In the genomic region with DNA sequence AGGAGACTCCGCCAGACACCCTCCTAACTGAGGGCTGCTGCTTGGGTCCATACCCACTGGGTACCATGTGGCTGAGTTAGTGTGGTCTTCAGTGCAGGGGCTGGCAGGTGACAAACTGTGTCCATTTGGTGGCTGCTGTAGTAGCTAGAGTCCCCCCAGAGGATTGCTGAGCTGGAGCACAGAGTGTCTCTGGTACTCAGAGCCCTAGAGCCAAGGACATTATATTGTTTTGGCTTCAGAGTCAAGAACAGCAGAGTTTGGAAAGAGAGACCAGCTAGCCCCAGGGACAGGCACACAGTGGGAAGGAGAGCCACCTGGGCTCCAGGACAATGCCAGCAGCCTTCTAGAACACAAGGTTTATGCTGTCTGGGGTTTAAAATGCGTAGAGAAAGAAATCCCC, we compare ENCODE assay signal across 13 mouse cellular contexts. TPM values are rescaled to one million over a fixed set of nuclear protein-coding genes. Genes with fewer than 3 reads are reported as not detected.
DNase-seq lines count a peak whose midpoint lies in the region; ATAC-seq lines count a peak whose summit lies in the region.
"Had no signal": no experiment of that assay in that cellular context is flagged by ENCODE, and none has a peak within 500 bp of the region (broad histone marks: within the 10 kb centered on the region; RNA-seq: fewer than 3 reads in every experiment).

No protein-coding gene starts in this region.

- peak overlapping the region; percentile 75; the same call in 1 of the 2 replicates for H3K27ac ChIP-seq in midbrain, embryonic 10.5 days (replicated peaks)
- H3K27ac ChIP-seq in midbrain, embryonic 11.5 days (ENCODE audit: low read depth, low read length): no peak overlapping the region
- peak overlapping the region; percentile 92 for H3K27ac ChIP-seq in forebrain, embryonic 14.5 days (ENCODE audit: low read depth, low read length)
- H3K27ac ChIP-seq in neural tube, embryonic 15.5 days (replicated peaks): peak overlapping the region; percentile 45; the same call in 1 of the 2 replicates

- H3K4me3 ChIP-seq in midbrain, embryonic 10.5 days: no peak overlapping the region
- H3K4me3 ChIP-seq in midbrain, embryonic 11.5 days (ENCODE audit: low read depth, low read length): no peak overlapping the region
- no peak overlapping the region for H3K4me3 ChIP-seq in forebrain, embryonic 14.5 days (ENCODE audit: low read depth, low read length)
- H3K4me3 ChIP-seq in neural tube, embryonic 15.5 days (replicated peaks): no peak overlapping the region

- H3K27me3 ChIP-seq in midbrain, embryonic 10.5 days (ENCODE audit: low read depth, poor library complexity, severe bottlenecking): peaks cover 26% of the 10 kb centered on the region
- H3K27me3 ChIP-seq in midbrain, embryonic 11.5 days (ENCODE audit: control insufficient read depth, insufficient read depth, low read length): peaks cover 2% of the 10 kb centered on the region; the same call in 1 of the 2 replicates
- no peaks in the 10 kb centered on the region for H3K27me3 ChIP-seq in forebrain, embryonic 14.5 days (replicated peaks; ENCODE audit: control insufficient read depth, insufficient read depth, low read length)
- H3K27me3 ChIP-seq in neural tube, embryonic 15.5 days (replicated peaks): 0 out of 2 replicates have a peak, but pooled peaks cover 7% of the 10 kb centered on the region

- H3K36me3 ChIP-seq in midbrain, embryonic 10.5 days: peaks cover 2% of the 10 kb centered on the region; the same call in 1 of the 2 replicates
- H3K36me3 ChIP-seq in midbrain, embryonic 11.5 days (ENCODE audit: control insufficient read depth, insufficient read depth, low read length): no peaks in the 10 kb centered on the region
- H3K36me3 ChIP-seq in forebrain, embryonic 14.5 days (ENCODE audit: control insufficient read depth, insufficient read depth, low read length): peaks cover 14% of the 10 kb centered on the region; the same call in 1 of the 2 replicates
- H3K36me3 ChIP-seq in neural tube, embryonic 15.5 days: no peaks in the 10 kb centered on the region

- no peak overlapping the region for H3K4me2 ChIP-seq in midbrain, embryonic 11.5 days
- no peak overlapping the region for H3K4me2 ChIP-seq in forebrain, embryonic 14.5 days (ENCODE audit: low read length)
- H3K4me2 ChIP-seq in neural tube, embryonic 15.5 days: no peak overlapping the region

- peaks cover 55% of the 10 kb centered on the region for H3K4me1 ChIP-seq in midbrain, embryonic 10.5 days
- H3K4me1 ChIP-seq in midbrain, embryonic 11.5 days (ENCODE audit: control insufficient read depth, insufficient read depth, low read length): peaks cover 25% of the 10 kb centered on the region
- H3K4me1 ChIP-seq in forebrain, embryonic 14.5 days (ENCODE audit: control insufficient read depth, insufficient read depth, low read length): peaks cover 48% of the 10 kb centered on the region
- peaks cover 43% of the 10 kb centered on the region for H3K4me1 ChIP-seq in neural tube, embryonic 15.5 days

- no peak overlapping the region for H3K9ac ChIP-seq in midbrain, embryonic 11.5 days (ENCODE audit: low read length)
- 0 out of 2 replicates have a peak overlapping the region, but pooled peaks have one; percentile 35 for H3K9ac ChIP-seq in forebrain, embryonic 14.5 days (ENCODE audit: low read length)
- H3K9ac ChIP-seq in neural tube, embryonic 15.5 days (replicated peaks): no peak overlapping the region

- 77% methylated on average over 2 of the region's 2 CpGs for WGBS in midbrain, embryonic 10.5 days
- 67% methylated on average over 2 of the region's 2 CpGs for WGBS in midbrain, embryonic 11.5 days
- WGBS in forebrain, embryonic 14.5 days: 70% methylated on average over 2 of the region's 2 CpGs
- 69% methylated on average over 2 of the region's 2 CpGs for WGBS in neural tube, embryonic 15.5 days

- DNase-seq in cerebellum, adult 11 months: no peak
- no peak for DNase-seq in midbrain, embryonic 10.5 days (ENCODE audit: low spot score)
- DNase-seq in midbrain, embryonic 11.5 days (ENCODE audit: low spot score, missing footprints): no peak
- no peak for DNase-seq in forebrain, embryonic 14.5 days (ENCODE audit: low spot score)
- no peak for DNase-seq in spleen, postnatal 36 days (ENCODE audit: low spot score in 2 of 2)
- no peak for DNase-seq in right cerebral cortex, adult 18-20 months
- DNase-seq: gastrocnemius, postnatal 25 days; liver; lung, adult 2 months; thymus, adult 2 months had no signal

- 0 out of 2 replicates have a peak, but pooled peaks have one; percentile 16 for ATAC-seq in cerebellum, adult (ENCODE audit: insufficient number of reproducible peaks, low FRiP score, low TSS enrichment)
- ATAC-seq in midbrain, embryonic 11.5 days (ENCODE audit: low FRiP score): no peak
- ATAC-seq in forebrain, embryonic 14.5 days: no peak
- ATAC-seq in neural tube, embryonic 15.5 days (ENCODE audit: low FRiP score): no peak
- ATAC-seq: activated CD4-positive, CD25-positive, alpha-beta regulatory T cell, adult 4 months had no signal

- H3K9me3 ChIP-seq in midbrain, embryonic 10.5 days (replicated peaks): no peaks in the 10 kb centered on the region
- no peaks in the 10 kb centered on the region for H3K9me3 ChIP-seq in midbrain, embryonic 11.5 days (ENCODE audit: control insufficient read depth, low read length)
- no peaks in the 10 kb centered on the region for H3K9me3 ChIP-seq in forebrain, embryonic 14.5 days (replicated peaks; ENCODE audit: control insufficient read depth, low read length)
- no peaks in the 10 kb centered on the region for H3K9me3 ChIP-seq in neural tube, embryonic 15.5 days (replicated peaks)

RNA-seq across cellular contexts. Expression of gene Bfsp2, which starts 22.4 kb away (rescaled TPM):
- polyA plus RNA-seq in midbrain, embryonic 10.5 days (2016; fragmentation: Nextera tagmentation; extraction: Ambion mirVana): 0.75 and 2.0 TPM in 2 replicates
- 1.7 and 2.6 TPM in 2 replicates for polyA plus RNA-seq in midbrain, embryonic 11.5 days (2014; fragmentation: Nextera tagmentation; extraction: Ambion mirVana)
- 1.5 and 1.7 TPM in 2 replicates for polyA plus RNA-seq in forebrain, embryonic 14.5 days (2014; fragmentation: Nextera tagmentation; extraction: Ambion mirVana)
- polyA plus RNA-seq in neural tube, embryonic 15.5 days (2015; fragmentation: Nextera tagmentation; extraction: Ambion mirVana): 2.5 and 2.7 TPM in 2 replicates
